Mouse (Mus musculus): ENCODE data around the gene Ndufc1. TPM values are rescaled to one million over a fixed set of nuclear protein-coding genes. Genes with fewer than 3 reads are reported as not detected.

Gene Ndufc1
- polyA plus RNA-seq, 1 experiment from 2014 or later: 706 TPM

- ATAC-seq (ENCODE audit: insufficient number of reproducible peaks, low FRiP score, low TSS enrichment, low read depth): no peak
These were observed 41.9 kb downstream of the Ndufc1 start for GRCm38 (mm10) chr3:51366926-51367325.

DNA sequence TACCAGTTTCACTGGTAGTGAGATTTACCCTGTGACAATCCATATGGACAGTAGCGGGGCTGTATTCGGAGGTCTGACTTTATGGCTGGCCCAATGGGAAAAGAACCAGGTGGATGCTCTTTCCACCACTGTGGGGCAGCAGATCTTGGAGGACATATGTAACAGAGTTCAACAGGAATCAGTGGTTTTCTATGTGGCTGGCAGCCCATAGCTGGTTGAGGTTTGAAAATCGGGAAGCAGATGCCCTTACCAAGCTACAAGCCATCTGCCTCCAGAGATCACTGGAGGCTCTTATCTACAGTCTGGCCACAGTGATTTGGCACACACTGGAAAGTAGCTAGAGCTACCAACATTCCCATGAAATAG lies 43.3 kb downstream of the Ndufc1 start:
- peak overlapping the region; percentile 35; the same call in 1 of the 2 replicates for H3K4me3 ChIP-seq (ENCODE audit: low read depth, low read length)
- DNase-seq (ENCODE audit: low spot score) (no peak), ATAC-seq (ENCODE audit: insufficient number of reproducible peaks, low FRiP score, low TSS enrichment, low read depth) (no peak)
- no peaks in the 10 kb centered on the region for H3K9me3 ChIP-seq (ENCODE audit: control insufficient read depth, low read length)
- H3K9ac ChIP-seq (ENCODE audit: low read length): peak overlapping the region; percentile 62
- 10% methylated on average over 3 of the region's 3 CpGs for whole genome bisulfite sequencing
- peaks cover 3% of the 10 kb centered on the region; the same call in 1 of the 2 replicates for H3K4me1 ChIP-seq (ENCODE audit: control insufficient read depth, insufficient read depth, low read length)
- H3K27ac ChIP-seq (replicated peaks; ENCODE audit: low read depth, low read length): no peak overlapping the region
- no peaks in the 10 kb centered on the region for H3K27me3 ChIP-seq (ENCODE audit: control insufficient read depth, insufficient read depth, low read length)
- peak overlapping the region; percentile 65 for H3K4me2 ChIP-seq (ENCODE audit: low read depth, severe bottlenecking)
- H3K36me3 ChIP-seq (ENCODE audit: control insufficient read depth, insufficient read depth, low read length): no peaks in the 10 kb centered on the region

More at GRCm38 (mm10) chr3:51366926-51367325, 41.9 kb downstream of the Ndufc1 start:
- no peak overlapping the region for H3K4me3 ChIP-seq (ENCODE audit: low read depth, low read length)
- peaks cover 3% of the 10 kb centered on the region; the same call in 1 of the 2 replicates for H3K4me1 ChIP-seq (ENCODE audit: control insufficient read depth, insufficient read depth, low read length)
- no peak overlapping the region for H3K9ac ChIP-seq (ENCODE audit: low read length)
- no peaks in the 10 kb centered on the region for H3K36me3 ChIP-seq (ENCODE audit: control insufficient read depth, insufficient read depth, low read length)
- no peak overlapping the region for H3K4me2 ChIP-seq (ENCODE audit: low read depth, severe bottlenecking)
- H3K9me3 ChIP-seq (ENCODE audit: control insufficient read depth, low read length): no peaks in the 10 kb centered on the region
- no peak overlapping the region for H3K27ac ChIP-seq (replicated peaks; ENCODE audit: low read depth, low read length)
- DNase-seq (ENCODE audit: low spot score): no peak
- 75% methylated on average over 4 of the region's 4 CpGs for WGBS
- no peaks in the 10 kb centered on the region for H3K27me3 ChIP-seq (ENCODE audit: control insufficient read depth, insufficient read depth, low read length)

DNA sequence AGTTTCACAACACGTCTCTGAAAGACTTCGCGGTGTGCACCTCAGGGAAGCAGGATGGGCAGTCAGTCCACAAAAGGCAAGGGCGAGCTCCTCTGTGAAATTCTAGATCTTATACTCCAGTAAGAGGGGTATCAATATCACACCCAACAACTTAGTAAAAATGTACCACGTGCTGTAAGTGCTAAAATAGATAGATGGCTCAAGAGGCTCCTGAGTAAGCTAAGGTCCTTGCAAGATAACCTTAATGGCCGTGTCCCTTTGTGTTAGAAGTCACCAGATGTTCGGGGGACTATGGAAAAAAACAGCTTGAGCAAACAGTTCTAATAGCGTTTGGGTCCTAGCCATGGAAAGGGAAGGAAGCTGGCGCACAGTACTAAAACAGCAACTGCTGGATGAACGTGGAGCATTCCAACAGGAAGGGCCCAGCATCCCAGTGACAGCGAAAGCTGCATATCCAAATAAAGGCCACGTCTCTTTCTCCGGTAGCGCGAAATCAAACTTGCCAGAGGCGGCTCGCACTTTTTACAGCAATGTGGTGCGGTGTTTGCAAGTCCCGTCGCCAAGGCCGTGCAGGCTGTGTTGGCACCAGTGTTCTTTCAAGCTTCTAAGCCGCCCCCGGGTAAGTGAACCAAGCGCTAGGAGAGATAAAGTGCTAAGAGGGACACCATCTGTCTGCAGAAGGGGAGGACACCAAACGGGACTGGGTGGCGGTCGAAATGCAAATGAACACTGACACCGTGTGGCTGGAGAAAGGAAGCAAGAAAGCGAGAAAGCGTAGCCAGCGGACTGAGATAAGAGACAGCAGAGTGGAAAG lies 43.9 kb downstream of the Ndufc1 start:
- DNase-seq (ENCODE audit: low spot score): peak; percentile 80
- WGBS: 9% methylated on average over 31 of the region's 31 CpGs
- ATAC-seq (ENCODE audit: insufficient number of reproducible peaks, low FRiP score, low TSS enrichment, low read depth): peak; percentile 59; the same call in 1 of the 2 replicates
- peaks cover 3% of the 10 kb centered on the region; the same call in 1 of the 2 replicates for H3K4me1 ChIP-seq (ENCODE audit: control insufficient read depth, insufficient read depth, low read length)
- peak overlapping the region; percentile 62 for H3K9ac ChIP-seq (ENCODE audit: low read length)
- H3K9me3 ChIP-seq (ENCODE audit: control insufficient read depth, low read length): no peaks in the 10 kb centered on the region
- H3K4me3 ChIP-seq (ENCODE audit: low read depth, low read length): peak overlapping the region; percentile 35
- H3K27ac ChIP-seq (replicated peaks; ENCODE audit: low read depth, low read length): no peak overlapping the region
- H3K4me2 ChIP-seq (ENCODE audit: low read depth, severe bottlenecking): peak overlapping the region; percentile 65
- no peaks in the 10 kb centered on the region for H3K36me3 ChIP-seq (ENCODE audit: control insufficient read depth, insufficient read depth, low read length)
- no peaks in the 10 kb centered on the region for H3K27me3 ChIP-seq (ENCODE audit: control insufficient read depth, insufficient read depth, low read length)

GRCm38 (mm10) chr3:51361066-51361465 lies 47.7 kb downstream of the Ndufc1 start:
- no peak overlapping the region for H3K27ac ChIP-seq (replicated peaks; ENCODE audit: low read depth, low read length)
- no peaks in the 10 kb centered on the region for H3K27me3 ChIP-seq (ENCODE audit: control insufficient read depth, insufficient read depth, low read length)
- H3K36me3 ChIP-seq (ENCODE audit: control insufficient read depth, insufficient read depth, low read length): no peaks in the 10 kb centered on the region
- H3K9ac ChIP-seq (ENCODE audit: low read length): no peak overlapping the region
- H3K4me2 ChIP-seq (ENCODE audit: low read depth, severe bottlenecking): no peak overlapping the region
- WGBS: 20% methylated on average over 9 of the region's 9 CpGs
- no peak overlapping the region for H3K4me3 ChIP-seq (ENCODE audit: low read depth, low read length)
- no peak for ATAC-seq (ENCODE audit: insufficient number of reproducible peaks, low FRiP score, low TSS enrichment, low read depth)
- no peak for DNase-seq (ENCODE audit: low spot score)
- H3K9me3 ChIP-seq (ENCODE audit: control insufficient read depth, low read length): no peaks in the 10 kb centered on the region
- peaks cover 3% of the 10 kb centered on the region; the same call in 1 of the 2 replicates for H3K4me1 ChIP-seq (ENCODE audit: control insufficient read depth, insufficient read depth, low read length)

GRCm38 (mm10) chr3:51359558-51360307 lies 49.1 kb downstream of the Ndufc1 start:
- Histone ChIP-seq H3K36me3 (ENCODE audit: control insufficient read depth, insufficient read depth, low read length) (no peaks in the 10 kb centered on the region), H3K27me3 (ENCODE audit: control insufficient read depth, insufficient read depth, low read length) (no peaks in the 10 kb centered on the region), H3K27ac (replicated peaks; ENCODE audit: low read depth, low read length) (no peak overlapping the region), H3K4me3 (ENCODE audit: low read depth, low read length) (peak overlapping the region; percentile 53; the same call in 1 of the 2 replicates), H3K9ac (ENCODE audit: low read length) (no peak overlapping the region), H3K4me2 (ENCODE audit: low read depth, severe bottlenecking) (peak overlapping the region; percentile 21; the same call in 1 of the 2 replicates), H3K9me3 (ENCODE audit: control insufficient read depth, low read length) (no peaks in the 10 kb centered on the region), H3K4me1 (ENCODE audit: control insufficient read depth, insufficient read depth, low read length) (peaks cover 3% of the 10 kb centered on the region; the same call in 1 of the 2 replicates)
- 17% methylated on average over 14 of the region's 14 CpGs for WGBS
- no peak for ATAC-seq (ENCODE audit: insufficient number of reproducible peaks, low FRiP score, low TSS enrichment, low read depth)
- DNase-seq (ENCODE audit: low spot score): no peak

- DNase-seq (ENCODE audit: low spot score) (peak; percentile 95), ATAC-seq (ENCODE audit: insufficient number of reproducible peaks, low FRiP score, low TSS enrichment, low read depth) (peak; percentile 86)
- Histone ChIP-seq H3K4me2 (ENCODE audit: low read depth, severe bottlenecking) (peak overlapping the region; percentile 70), H3K9me3 (ENCODE audit: control insufficient read depth, low read length) (no peaks in the 10 kb centered on the region), H3K4me3 (ENCODE audit: low read depth, low read length) (peak overlapping the region; percentile 53), H3K27me3 (ENCODE audit: control insufficient read depth, insufficient read depth, low read length) (no peaks in the 10 kb centered on the region), H3K9ac (ENCODE audit: low read length) (peak overlapping the region; percentile 57), H3K36me3 (ENCODE audit: control insufficient read depth, insufficient read depth, low read length) (no peaks in the 10 kb centered on the region), H3K4me1 (ENCODE audit: control insufficient read depth, insufficient read depth, low read length) (no peaks in the 10 kb centered on the region; the same call in 1 of the 2 replicates), H3K27ac (replicated peaks; ENCODE audit: low read depth, low read length) (no peak overlapping the region)
- WGBS: under 1% methylated on average over 50 of the region's 50 CpGs
These were observed 49.9 kb downstream of the Ndufc1 start for GRCm38 (mm10) chr3:51358660-51359557.

DNA sequence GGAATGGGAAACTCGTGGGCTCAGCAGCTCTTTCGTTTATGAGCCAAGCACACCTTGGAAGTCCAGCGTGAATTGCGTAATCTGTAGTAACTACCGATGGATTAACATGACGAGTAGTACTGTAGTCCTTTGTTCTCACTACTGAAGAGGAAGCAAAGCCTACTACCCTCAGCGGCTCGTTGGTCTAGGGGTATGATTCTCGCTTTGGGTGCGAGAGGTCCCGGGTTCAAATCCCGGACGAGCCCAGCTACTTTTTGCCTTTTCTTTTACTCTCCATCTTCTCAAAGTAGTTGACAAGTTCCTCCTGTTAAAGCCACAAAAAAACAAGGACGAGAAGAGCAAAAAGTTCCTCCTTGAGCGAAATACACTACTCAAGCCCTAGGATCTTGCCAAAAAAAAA lies 50.6 kb downstream of the Ndufc1 start:
- peak; percentile 63; the same call in 1 of the 2 replicates for ATAC-seq (ENCODE audit: insufficient number of reproducible peaks, low FRiP score, low TSS enrichment, low read depth)

More for the DNA sequence above, 50.6 kb downstream of the Ndufc1 start:
- Histone ChIP-seq H3K9me3 (ENCODE audit: control insufficient read depth, low read length) (no peaks in the 10 kb centered on the region), H3K4me2 (ENCODE audit: low read depth, severe bottlenecking) (peak overlapping the region; percentile 70), H3K27me3 (ENCODE audit: control insufficient read depth, insufficient read depth, low read length) (no peaks in the 10 kb centered on the region), H3K4me1 (ENCODE audit: control insufficient read depth, insufficient read depth, low read length) (no peaks in the 10 kb centered on the region; the same call in 1 of the 2 replicates), H3K4me3 (ENCODE audit: low read depth, low read length) (peak overlapping the region; percentile 53), H3K36me3 (ENCODE audit: control insufficient read depth, insufficient read depth, low read length) (no peaks in the 10 kb centered on the region), H3K27ac (replicated peaks; ENCODE audit: low read depth, low read length) (no peak overlapping the region), H3K9ac (ENCODE audit: low read length) (no peak overlapping the region)
- WGBS: under 1% methylated on average over 15 of the region's 15 CpGs
- peak; percentile 92 for DNase-seq (ENCODE audit: low spot score)

All from limb, embryonic 11.5 days (tissue).